Mouse (Mus musculus): ENCODE measurements at regions not wholly inside any gene's neighbourhood (a gene's known extent, or its start where the extent isn't known, plus 50 kb on each side); places are given as distances from the start of the nearest gene placed in this dataset.

- Histone ChIP-seq H3K9me3 (ENCODE audit: control insufficient read depth, low read length) (no peaks in the 10 kb centered on the region), H3K4me3 (ENCODE audit: low read depth, low read length) (no peak overlapping the region), H3K27ac (ENCODE audit: low read depth, low read length) (no peak overlapping the region), H3K36me3 (ENCODE audit: control insufficient read depth, insufficient read depth, low read length) (no peaks in the 10 kb centered on the region), H3K27me3 (replicated peaks; ENCODE audit: control insufficient read depth, insufficient read depth, low read length) (no peaks in the 10 kb centered on the region), H3K4me2 (no peak overlapping the region), H3K4me1 (replicated peaks; ENCODE audit: control insufficient read depth, insufficient read depth, low read length) (no peaks in the 10 kb centered on the region), H3K9ac (ENCODE audit: low read depth, low read length) (no peak overlapping the region)
- ATAC-seq (replicated peaks; ENCODE audit: low FRiP score) (no peak), DNase-seq (ENCODE audit: low spot score) (no peak)
Measured at GRCm38 (mm10) chr5:46441716-46442115, 584.3 kb upstream of the Lcorl start.

DNA sequence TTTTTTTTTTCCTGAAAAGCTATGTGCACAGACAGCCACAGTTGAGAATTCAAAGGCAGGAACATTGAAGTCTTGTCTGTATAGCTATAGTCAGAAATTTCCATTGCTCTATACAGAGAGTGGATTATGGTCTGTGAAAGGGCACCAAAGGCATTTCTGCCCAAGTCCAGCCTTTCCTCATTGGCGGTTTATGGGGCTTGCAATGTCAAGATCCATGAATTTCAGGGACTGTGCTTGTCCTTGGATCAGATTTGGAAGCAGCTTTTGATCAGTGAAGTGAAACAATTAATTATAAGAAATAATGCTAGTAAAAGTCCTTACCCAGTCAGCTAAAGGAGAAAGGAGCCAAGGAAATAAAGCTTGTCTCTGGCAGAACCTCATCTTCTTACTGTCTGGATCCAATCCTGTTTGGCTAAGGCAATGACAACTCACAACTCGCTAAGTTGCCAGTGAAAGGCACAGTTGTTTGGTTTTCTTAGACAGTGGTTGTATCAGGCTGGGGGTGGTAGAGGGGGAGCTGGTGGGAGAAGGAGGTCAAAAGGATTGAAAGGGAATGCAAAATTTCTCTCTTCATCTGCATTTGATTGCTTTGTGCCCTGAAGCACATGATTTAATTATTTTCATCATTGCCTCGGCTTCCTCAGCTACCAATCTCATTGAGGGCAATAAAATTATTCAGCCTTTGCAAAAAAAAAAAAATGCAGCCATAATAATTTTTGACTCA is 574.4 kb upstream of the Lcorl start:
- no peak for DNase-seq (ENCODE audit: low spot score)
- WGBS = 66% methylated on average over 3 of the region's 3 CpGs
- H3K4me1 ChIP-seq (replicated peaks; ENCODE audit: control insufficient read depth, insufficient read depth, low read length) = no peaks in the 10 kb centered on the region
- no peaks in the 10 kb centered on the region for H3K9me3 ChIP-seq (ENCODE audit: control insufficient read depth, low read length)
- H3K27ac ChIP-seq (ENCODE audit: low read depth, low read length) = no peak overlapping the region
- ATAC-seq (replicated peaks; ENCODE audit: low FRiP score) = no peak
- no peaks in the 10 kb centered on the region for H3K27me3 ChIP-seq (replicated peaks; ENCODE audit: control insufficient read depth, insufficient read depth, low read length)
- no peak overlapping the region for H3K9ac ChIP-seq (ENCODE audit: low read depth, low read length)
- no peak overlapping the region for H3K4me2 ChIP-seq
- H3K4me3 ChIP-seq (ENCODE audit: low read depth, low read length) = no peak overlapping the region
- H3K36me3 ChIP-seq (ENCODE audit: control insufficient read depth, insufficient read depth, low read length) = no peaks in the 10 kb centered on the region

- Histone ChIP-seq H3K27me3 (replicated peaks; ENCODE audit: control insufficient read depth, insufficient read depth, low read length) (no peaks in the 10 kb centered on the region), H3K9ac (ENCODE audit: low read depth, low read length) (no peak overlapping the region), H3K4me3 (ENCODE audit: low read depth, low read length) (no peak overlapping the region), H3K9me3 (ENCODE audit: control insufficient read depth, low read length) (no peaks in the 10 kb centered on the region), H3K36me3 (ENCODE audit: control insufficient read depth, insufficient read depth, low read length) (no peaks in the 10 kb centered on the region), H3K4me1 (replicated peaks; ENCODE audit: control insufficient read depth, insufficient read depth, low read length) (no peaks in the 10 kb centered on the region), H3K27ac (ENCODE audit: low read depth, low read length) (no peak overlapping the region), H3K4me2 (no peak overlapping the region)
- no peak for ATAC-seq (replicated peaks; ENCODE audit: low FRiP score)
- WGBS = 76% methylated on average over 3 of the region's 3 CpGs
- no peak for DNase-seq (ENCODE audit: low spot score)
Measured at GRCm38 (mm10) chr5:46422738-46423137, 565.3 kb upstream of the Lcorl start.

DNA sequence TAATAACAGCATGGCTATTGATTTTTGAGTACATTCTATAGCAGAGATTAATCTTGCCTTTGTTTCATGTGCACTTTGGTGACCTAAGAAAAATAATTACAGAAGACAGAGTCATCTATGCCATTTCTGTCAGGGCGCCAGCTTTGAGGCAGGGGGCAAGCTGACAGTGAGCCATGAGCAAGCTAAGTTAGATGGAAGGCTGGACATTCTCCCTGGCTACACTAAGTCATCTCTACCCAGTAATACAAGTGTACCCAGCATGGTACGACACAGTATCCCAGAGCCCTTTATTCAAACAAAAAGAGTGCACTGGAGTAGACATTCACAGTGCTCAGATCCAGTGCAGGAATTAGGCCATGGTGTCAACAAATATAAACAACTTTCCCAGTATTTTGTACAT is 549.6 kb upstream of the Lcorl start:
- ATAC-seq (replicated peaks; ENCODE audit: low FRiP score) (no peak), DNase-seq (ENCODE audit: low spot score) (no peak)
- Histone ChIP-seq H3K4me3 (ENCODE audit: low read depth, low read length) (no peak overlapping the region), H3K4me1 (replicated peaks; ENCODE audit: control insufficient read depth, insufficient read depth, low read length) (no peaks in the 10 kb centered on the region), H3K9ac (ENCODE audit: low read depth, low read length) (no peak overlapping the region), H3K36me3 (ENCODE audit: control insufficient read depth, insufficient read depth, low read length) (no peaks in the 10 kb centered on the region), H3K9me3 (ENCODE audit: control insufficient read depth, low read length) (no peaks in the 10 kb centered on the region), H3K27ac (ENCODE audit: low read depth, low read length) (no peak overlapping the region), H3K4me2 (no peak overlapping the region), H3K27me3 (replicated peaks; ENCODE audit: control insufficient read depth, insufficient read depth, low read length) (no peaks in the 10 kb centered on the region)
- 75% methylated on average over 2 of the region's 2 CpGs for WGBS

DNA sequence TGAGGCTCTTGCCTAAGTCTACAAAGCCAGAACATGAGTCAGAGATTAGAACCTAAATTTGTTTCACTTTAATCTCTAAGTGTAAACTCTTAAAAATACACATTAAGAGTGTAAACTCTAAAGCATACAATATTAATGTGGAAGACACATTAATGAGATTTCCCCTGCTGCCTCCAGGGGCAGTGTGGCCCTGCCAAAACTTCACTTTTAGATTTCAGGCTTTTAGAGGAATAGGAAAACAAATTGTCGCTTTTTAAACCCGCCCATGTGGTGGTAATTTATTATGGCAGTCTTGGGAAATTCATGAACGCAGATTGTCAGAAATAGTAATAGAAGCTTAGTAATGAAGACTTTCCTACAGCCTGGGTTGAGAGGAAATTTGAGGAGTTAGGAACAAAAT is 549.0 kb upstream of the Lcorl start:
- H3K36me3 ChIP-seq (ENCODE audit: control insufficient read depth, insufficient read depth, low read length) = no peaks in the 10 kb centered on the region
- H3K4me3 ChIP-seq (ENCODE audit: low read depth, low read length) = no peak overlapping the region
- H3K4me2 ChIP-seq = no peak overlapping the region
- 41% methylated on average over 3 of the region's 3 CpGs for WGBS
- DNase-seq (ENCODE audit: low spot score) = no peak
- no peaks in the 10 kb centered on the region for H3K9me3 ChIP-seq (ENCODE audit: control insufficient read depth, low read length)
- no peak overlapping the region for H3K9ac ChIP-seq (ENCODE audit: low read depth, low read length)
- H3K27ac ChIP-seq (ENCODE audit: low read depth, low read length) = no peak overlapping the region
- ATAC-seq (replicated peaks; ENCODE audit: low FRiP score) = no peak
- no peaks in the 10 kb centered on the region for H3K27me3 ChIP-seq (replicated peaks; ENCODE audit: control insufficient read depth, insufficient read depth, low read length)
- H3K4me1 ChIP-seq (replicated peaks; ENCODE audit: control insufficient read depth, insufficient read depth, low read length) = no peaks in the 10 kb centered on the region

GRCm38 (mm10) chr5:46386591-46386990 is 529.2 kb upstream of the Lcorl start:
- DNase-seq (ENCODE audit: low spot score) = no peak
- Histone ChIP-seq H3K9me3 (ENCODE audit: control insufficient read depth, low read length) (no peaks in the 10 kb centered on the region), H3K9ac (ENCODE audit: low read depth, low read length) (no peak overlapping the region), H3K4me1 (replicated peaks; ENCODE audit: control insufficient read depth, insufficient read depth, low read length) (no peaks in the 10 kb centered on the region), H3K27me3 (replicated peaks; ENCODE audit: control insufficient read depth, insufficient read depth, low read length) (no peaks in the 10 kb centered on the region), H3K27ac (ENCODE audit: low read depth, low read length) (no peak overlapping the region), H3K36me3 (ENCODE audit: control insufficient read depth, insufficient read depth, low read length) (no peaks in the 10 kb centered on the region), H3K4me2 (no peak overlapping the region), H3K4me3 (ENCODE audit: low read depth, low read length) (no peak overlapping the region)
- WGBS = 70% methylated on average over 2 of the region's 2 CpGs
- no peak for ATAC-seq (replicated peaks; ENCODE audit: low FRiP score)

DNA sequence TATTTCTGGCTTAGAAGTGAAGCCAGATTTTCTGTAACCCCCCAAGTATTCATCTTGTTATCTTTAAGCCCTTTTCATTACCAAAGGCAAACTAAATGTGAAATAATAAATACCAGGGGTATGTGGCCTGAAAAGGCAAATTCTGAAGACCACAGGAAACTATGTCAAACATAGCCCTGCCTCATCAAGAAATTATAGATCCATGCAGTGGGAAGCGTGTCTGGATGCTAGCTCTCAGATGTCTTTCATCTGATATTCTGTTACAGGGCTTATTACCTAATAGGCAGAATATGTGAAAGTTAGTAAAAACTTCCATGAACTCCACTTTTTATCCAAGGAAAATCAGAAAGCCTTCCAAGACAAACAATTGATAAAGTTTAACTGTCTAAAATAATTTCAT is 509.9 kb upstream of the Lcorl start:
- Histone ChIP-seq H3K4me3 (ENCODE audit: low read depth, low read length) (no peak overlapping the region), H3K4me1 (replicated peaks; ENCODE audit: control insufficient read depth, insufficient read depth, low read length) (no peaks in the 10 kb centered on the region), H3K4me2 (no peak overlapping the region), H3K9ac (ENCODE audit: low read depth, low read length) (no peak overlapping the region), H3K27me3 (replicated peaks; ENCODE audit: control insufficient read depth, insufficient read depth, low read length) (no peaks in the 10 kb centered on the region), H3K36me3 (ENCODE audit: control insufficient read depth, insufficient read depth, low read length) (no peaks in the 10 kb centered on the region), H3K27ac (ENCODE audit: low read depth, low read length) (no peak overlapping the region), H3K9me3 (ENCODE audit: control insufficient read depth, low read length) (no peaks in the 10 kb centered on the region)
- no peak for ATAC-seq (replicated peaks; ENCODE audit: low FRiP score)
- no peak for DNase-seq (ENCODE audit: low spot score)
- WGBS = 64% methylated on average over 1 of the region's 1 CpGs

DNA sequence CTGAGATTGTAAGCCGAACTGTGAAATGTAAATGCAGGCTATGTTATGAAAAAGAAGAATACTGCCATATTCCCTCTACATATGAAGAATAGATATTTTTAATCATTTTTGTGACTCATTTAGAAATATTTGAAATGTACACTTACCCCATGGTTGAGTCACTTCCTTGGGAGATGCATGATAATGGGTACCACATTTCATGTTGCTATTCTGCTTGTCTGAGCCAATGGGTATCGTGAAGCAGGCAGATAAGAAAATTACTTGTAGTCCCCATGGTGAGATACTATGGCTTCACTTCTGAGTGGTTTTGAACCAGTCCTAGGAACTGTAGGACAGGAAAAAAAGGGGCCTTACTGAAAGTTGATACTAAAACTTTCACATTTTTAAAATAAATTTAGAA is 506.2 kb upstream of the Lcorl start:
- Histone ChIP-seq H3K27me3 (replicated peaks; ENCODE audit: control insufficient read depth, insufficient read depth, low read length) (no peaks in the 10 kb centered on the region), H3K4me1 (replicated peaks; ENCODE audit: control insufficient read depth, insufficient read depth, low read length) (no peaks in the 10 kb centered on the region), H3K9me3 (ENCODE audit: control insufficient read depth, low read length) (no peaks in the 10 kb centered on the region), H3K4me2 (no peak overlapping the region), H3K9ac (ENCODE audit: low read depth, low read length) (no peak overlapping the region), H3K27ac (ENCODE audit: low read depth, low read length) (no peak overlapping the region), H3K4me3 (ENCODE audit: low read depth, low read length) (no peak overlapping the region), H3K36me3 (ENCODE audit: control insufficient read depth, insufficient read depth, low read length) (no peaks in the 10 kb centered on the region)
- DNase-seq (ENCODE audit: low spot score) (no peak), ATAC-seq (replicated peaks; ENCODE audit: low FRiP score) (no peak)
- WGBS = 79% methylated on average over 2 of the region's 2 CpGs

DNA sequence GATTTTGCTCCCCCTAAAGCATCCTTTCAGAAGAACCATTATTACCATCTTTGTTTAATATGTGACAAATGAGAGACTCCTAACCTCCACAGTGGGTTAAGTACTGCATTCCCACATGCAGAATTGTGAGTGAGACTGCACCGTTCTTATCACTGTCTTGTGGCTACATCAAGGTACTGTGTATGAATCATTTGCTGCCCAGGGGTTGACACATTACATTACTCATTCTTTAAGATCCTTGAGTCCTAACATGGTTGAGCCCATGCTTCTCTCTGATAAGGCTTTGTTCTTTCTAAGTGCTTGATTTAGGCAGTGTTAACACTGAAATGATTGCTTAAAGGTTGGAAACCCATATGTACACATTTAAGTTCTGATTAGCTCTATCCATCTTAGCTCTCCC is 504.2 kb upstream of the Lcorl start:
- 44% methylated on average over 1 of the region's 1 CpGs for WGBS
- Histone ChIP-seq H3K9ac (ENCODE audit: low read depth, low read length) (no peak overlapping the region), H3K27me3 (replicated peaks; ENCODE audit: control insufficient read depth, insufficient read depth, low read length) (no peaks in the 10 kb centered on the region), H3K27ac (ENCODE audit: low read depth, low read length) (no peak overlapping the region), H3K4me3 (ENCODE audit: low read depth, low read length) (no peak overlapping the region), H3K36me3 (ENCODE audit: control insufficient read depth, insufficient read depth, low read length) (no peaks in the 10 kb centered on the region), H3K9me3 (ENCODE audit: control insufficient read depth, low read length) (no peaks in the 10 kb centered on the region), H3K4me1 (replicated peaks; ENCODE audit: control insufficient read depth, insufficient read depth, low read length) (no peaks in the 10 kb centered on the region), H3K4me2 (no peak overlapping the region)
- ATAC-seq (replicated peaks; ENCODE audit: low FRiP score) (no peak), DNase-seq (ENCODE audit: low spot score) (no peak)

Measured in liver, embryonic 11.5 days (tissue).